Mouse (Mus musculus) stomach, postnatal 0 days (tissue): ENCODE measurements at regions not wholly inside any gene's neighbourhood (a gene's known extent, or its start where the extent isn't known, plus 50 kb on each side); places are given as distances from the start of the nearest gene placed in this dataset.

Experiments
- ATAC-seq: fragments of 200-750 bp; cut with Nextera tagmentation; 2 replicates; pipeline ENCODE4 v1.8.0; 2017; ENCODE audit not compliant: low FRiP score, low TSS enrichment
- DNase-seq: peaks from one replicate; pipeline ENCODE4 v3.0.0-alpha.2; 2016; ENCODE audit warnings: low spot score
- H3K27ac ChIP-seq: fragments of 300-500 bp; sonication (generic); replicated peaks from 2 replicates; pipeline ENCODE4 v1.5.1; 2014; ENCODE audit warnings: mild to moderate bottlenecking, control low read depth
- H3K27me3 ChIP-seq: fragments of 300-500 bp; sonication (generic); 2 replicates; pipeline ENCODE4 v1.6.1; 2014; ENCODE audit warnings: low read length; ENCODE audit not compliant: control insufficient read depth, insufficient read depth
- H3K36me3 ChIP-seq: fragments of 300-500 bp; sonication (generic); 2 replicates; pipeline ENCODE4 v1.6.1; 2014; ENCODE audit warnings: low read length, mixed read lengths; ENCODE audit not compliant: control insufficient read depth, insufficient read depth
- H3K4me1 ChIP-seq: fragments of 300-500 bp; sonication (generic); replicated peaks from 2 replicates; pipeline ENCODE4 v1.6.1; 2014; ENCODE audit warnings: antibody characterized with exemption; ENCODE audit not compliant: control insufficient read depth, insufficient read depth
- H3K4me2 ChIP-seq: fragments of 300-500 bp; sonication (generic); replicated peaks from 2 replicates; pipeline ENCODE4 v1.6.1; 2014; ENCODE audit warnings: low read depth, mild to moderate bottlenecking, control low read depth, moderate library complexity
- H3K4me3 ChIP-seq: fragments of 300-500 bp; sonication (generic); 2 replicates; pipeline ENCODE4 v1.5.1; 2014; ENCODE audit warnings: low read depth, low read length, control low read depth
- H3K9ac ChIP-seq: fragments of 300-500 bp; sonication (generic); 2 replicates; pipeline ENCODE4 v1.6.1; 2014; ENCODE audit warnings: mild to moderate bottlenecking, low read length, control low read depth, mixed read lengths
- H3K9me3 ChIP-seq: fragments of 300-500 bp; sonication (generic); 2 replicates; pipeline ENCODE4 v1.6.1; 2016; ENCODE audit warnings: low read length; ENCODE audit not compliant: control insufficient read depth
- CTCF ChIP-seq: IDR thresholded peaks from 2 replicates; pipeline ENCODE4 v1.5.1; 2016; ENCODE audit warnings: antibody characterized with exemption, low read depth, mild to moderate bottlenecking, moderate library complexity
- EP300 ChIP-seq: optimal IDR thresholded peaks from 2 replicates; pipeline ENCODE3; 2016; ENCODE audit warnings: antibody characterized with exemption
- WGBS: fragments of 180-500 bp; shearing (Covaris S2); extraction: QIAGEN DNeasy Blood & Tissue Kit; methylation state at CpG from one replicate; pipeline ENCODE4 v1.1.7; 2014; 5-methylcytosine and 5-hydroxymethylcytosine counted together

DNA sequence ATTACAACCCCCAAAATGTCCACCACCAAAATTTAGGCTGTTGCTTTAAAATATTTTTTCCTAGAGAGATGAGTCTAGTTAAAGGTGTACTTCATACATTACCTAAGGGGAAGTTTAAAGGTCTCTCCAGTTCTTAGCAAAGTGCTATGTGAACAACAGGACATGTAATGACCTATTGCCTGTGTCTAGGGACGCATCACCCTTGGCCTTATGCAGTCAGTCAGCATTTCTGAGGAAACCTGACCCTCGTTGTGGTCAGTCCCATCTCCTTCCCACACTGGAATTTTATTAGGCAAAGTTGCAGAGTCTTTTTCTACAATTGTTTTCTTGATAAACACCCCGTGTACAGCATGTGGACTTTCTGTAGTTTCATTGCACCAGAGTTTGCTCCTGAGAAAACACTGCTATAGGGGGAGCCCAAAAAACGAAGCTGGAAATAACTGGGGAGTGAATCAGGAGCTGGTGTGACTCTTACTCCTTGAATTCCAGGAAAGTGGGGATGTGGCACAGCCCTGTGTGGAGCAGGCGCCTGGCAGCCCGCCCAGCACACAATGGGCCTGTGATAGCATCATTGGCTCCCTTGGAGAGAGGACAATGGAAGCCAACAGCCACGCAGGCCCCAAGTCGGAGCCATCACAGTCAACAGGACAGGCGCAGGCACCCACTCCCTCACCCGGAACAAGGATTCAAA, 269.2 kb downstream of the Cxcl12 start:
- WGBS, result 64% methylated on average over 10 of the region's 10 CpGs
- no peaks in the 10 kb centered on the region for H3K9me3 ChIP-seq
- no peaks in the 10 kb centered on the region for H3K27me3 ChIP-seq
- DNase-seq (no peak), ATAC-seq (peak; percentile 56; the same call in 1 of the 2 replicates)
- TF ChIP-seq CTCF (no peak), EP300 (no peak)
- H3K4me3 ChIP-seq, result no peak overlapping the region
- H3K4me2 ChIP-seq, result no peak overlapping the region
- H3K4me1 ChIP-seq, result no peaks in the 10 kb centered on the region
- no peaks in the 10 kb centered on the region for H3K36me3 ChIP-seq
- H3K9ac ChIP-seq, result no peak overlapping the region
- no peak overlapping the region for H3K27ac ChIP-seq

DNA sequence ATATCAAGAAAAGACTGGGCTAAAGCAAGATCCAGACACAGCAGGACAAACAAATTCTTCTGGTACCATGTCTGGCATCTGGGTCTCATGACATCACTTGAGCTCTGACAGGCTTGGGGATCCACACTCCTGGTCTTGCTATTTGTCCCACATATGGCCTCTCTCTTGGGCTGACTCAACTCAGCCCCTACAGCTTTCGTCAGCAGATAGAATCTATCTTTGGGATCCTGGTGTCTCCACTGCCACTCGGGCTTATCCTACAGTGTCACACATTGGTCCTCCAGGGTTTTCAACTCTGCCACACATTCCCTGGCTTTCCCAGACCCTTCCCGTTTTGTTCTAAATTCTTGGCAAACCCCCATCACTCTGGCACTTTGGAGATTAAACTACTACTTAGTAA, 280.3 kb downstream of the Cxcl12 start:
- Histone ChIP-seq H3K36me3 (no peaks in the 10 kb centered on the region), H3K9ac (no peak overlapping the region), H3K27ac (no peak overlapping the region), H3K27me3 (no peaks in the 10 kb centered on the region), H3K4me3 (no peak overlapping the region), H3K9me3 (no peaks in the 10 kb centered on the region), H3K4me2 (no peak overlapping the region), H3K4me1 (no peaks in the 10 kb centered on the region)
- DNase-seq (no peak), ATAC-seq (no peak)
- 78% methylated on average over 3 of the region's 3 CpGs for WGBS
- TF ChIP-seq EP300, result no peak
- TF ChIP-seq CTCF, result no peak

DNA sequence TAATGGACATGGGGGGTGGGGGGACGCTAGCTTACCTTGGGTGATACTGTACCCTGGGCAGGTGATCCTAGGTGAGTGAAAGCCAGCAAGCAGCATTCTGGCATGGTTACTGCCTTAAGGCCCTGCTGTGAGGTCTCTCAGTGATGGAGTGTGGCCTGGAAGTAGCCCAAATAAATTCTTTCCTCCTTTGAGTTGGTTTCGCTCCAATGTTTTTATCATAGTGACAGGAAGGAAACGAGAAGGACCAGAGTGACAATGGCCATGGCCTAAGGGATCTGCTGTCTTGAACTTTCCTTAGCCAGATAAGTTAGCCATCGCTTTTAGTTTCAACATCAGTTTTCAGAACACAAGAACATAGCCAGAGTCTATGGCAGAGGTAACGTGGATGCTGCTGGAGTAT, 282.7 kb downstream of the Cxcl12 start:
- Histone ChIP-seq H3K4me2 (no peak overlapping the region), H3K9me3 (no peaks in the 10 kb centered on the region), H3K4me3 (no peak overlapping the region), H3K9ac (no peak overlapping the region), H3K4me1 (no peaks in the 10 kb centered on the region), H3K27me3 (no peaks in the 10 kb centered on the region), H3K36me3 (no peaks in the 10 kb centered on the region), H3K27ac (no peak overlapping the region)
- no peak for TF ChIP-seq EP300
- no peak for TF ChIP-seq CTCF
- no peak for DNase-seq
- no peak for ATAC-seq
- WGBS, result 71% methylated on average over 5 of the region's 5 CpGs

DNA sequence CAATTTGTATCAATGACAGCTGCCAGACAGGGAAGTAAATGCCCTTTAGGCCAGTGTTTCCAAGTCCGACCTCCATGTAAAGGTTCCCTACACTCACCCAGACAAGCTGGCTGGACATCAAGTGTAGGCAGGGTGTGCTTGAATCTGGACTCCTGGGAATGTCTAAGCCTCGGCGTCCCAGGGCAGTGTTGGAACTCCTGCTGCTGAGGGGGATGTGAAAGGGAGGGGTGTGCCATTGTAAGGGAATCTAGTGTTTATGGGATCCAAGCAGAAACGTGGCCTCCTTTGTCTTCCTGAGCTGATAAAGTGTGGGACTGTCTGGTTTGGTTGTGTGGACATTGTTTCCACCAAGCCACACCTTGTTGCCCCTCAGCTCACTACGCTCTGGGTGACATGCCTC, 291.9 kb downstream of the Cxcl12 start:
- no peak for DNase-seq
- no peak for TF ChIP-seq EP300
- TF ChIP-seq CTCF, result no peak
- WGBS, result 45% methylated on average over 5 of the region's 5 CpGs

DNA sequence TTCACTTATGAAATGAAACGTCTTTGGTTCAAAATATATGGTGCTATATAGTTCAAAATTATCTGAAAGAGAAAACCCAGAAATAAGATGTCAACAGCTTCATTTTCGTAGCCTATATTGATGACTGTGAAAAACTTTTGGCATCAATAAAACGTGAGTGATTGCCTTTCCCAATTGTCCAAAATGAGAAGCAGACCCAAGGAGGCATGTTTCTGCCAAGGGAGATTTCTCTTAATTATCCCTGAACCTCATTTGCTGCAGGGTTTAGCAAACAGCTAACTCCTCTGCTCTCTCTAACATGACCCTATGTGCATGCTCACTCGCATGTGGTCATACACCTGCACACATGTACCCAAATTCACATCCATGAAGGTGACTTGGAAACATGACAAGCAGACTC, 296.8 kb downstream of the Cxcl12 start:
- 72% methylated on average over 4 of the region's 4 CpGs for WGBS
- ATAC-seq, result no peak
- H3K4me1 ChIP-seq, result no peaks in the 10 kb centered on the region
- no peak overlapping the region for H3K4me2 ChIP-seq
- H3K27me3 ChIP-seq, result no peaks in the 10 kb centered on the region
- H3K9ac ChIP-seq, result no peak overlapping the region
- no peak overlapping the region for H3K4me3 ChIP-seq
- H3K27ac ChIP-seq, result no peak overlapping the region
- TF ChIP-seq CTCF, result no peak
- no peak for TF ChIP-seq EP300
- no peaks in the 10 kb centered on the region for H3K9me3 ChIP-seq
- DNase-seq, result no peak
- H3K36me3 ChIP-seq, result no peaks in the 10 kb centered on the region

More for the DNA sequence above, 291.9 kb downstream of the Cxcl12 start:
- Histone ChIP-seq H3K36me3 (no peaks in the 10 kb centered on the region), H3K4me3 (no peak overlapping the region), H3K9ac (no peak overlapping the region), H3K9me3 (no peaks in the 10 kb centered on the region), H3K27me3 (no peaks in the 10 kb centered on the region), H3K4me2 (no peak overlapping the region), H3K27ac (no peak overlapping the region), H3K4me1 (no peaks in the 10 kb centered on the region)
- no peak for ATAC-seq

DNA sequence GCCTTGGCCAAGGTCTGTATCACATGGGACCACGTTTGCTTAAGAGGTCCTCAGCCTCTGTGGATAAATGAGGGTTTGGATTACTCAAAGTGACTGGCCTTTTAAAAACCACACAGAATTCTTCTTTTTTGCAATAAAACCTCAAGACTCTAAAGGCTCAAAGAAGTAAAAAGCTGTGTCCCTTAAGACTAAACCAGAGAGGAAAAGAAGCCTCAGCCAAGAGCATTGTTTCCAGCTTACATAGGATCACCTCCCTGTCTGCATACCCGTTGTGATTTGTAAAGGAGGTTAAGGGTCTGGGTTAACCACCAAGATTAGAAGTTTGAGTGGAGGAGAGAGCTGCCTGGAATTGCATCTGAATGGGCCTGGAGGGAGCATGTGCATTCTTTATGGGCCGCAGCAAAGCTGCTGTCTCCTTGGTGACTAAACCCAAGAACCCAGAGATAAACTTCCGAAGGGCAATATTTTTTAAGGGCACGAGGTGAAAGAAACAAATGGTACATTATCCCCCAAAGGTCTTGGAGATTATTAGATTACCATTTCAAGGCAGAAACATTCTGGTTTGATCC, 297.4 kb downstream of the Cxcl12 start:
- DNase-seq (no peak), ATAC-seq (no peak)
- no peak overlapping the region for H3K4me2 ChIP-seq
- H3K27ac ChIP-seq, result no peak overlapping the region
- H3K9ac ChIP-seq, result no peak overlapping the region
- no peaks in the 10 kb centered on the region for H3K4me1 ChIP-seq
- WGBS, result 47% methylated on average over 5 of the region's 5 CpGs
- TF ChIP-seq CTCF, result no peak
- no peak for TF ChIP-seq EP300
- no peaks in the 10 kb centered on the region for H3K36me3 ChIP-seq
- H3K4me3 ChIP-seq, result no peak overlapping the region
- H3K27me3 ChIP-seq, result no peaks in the 10 kb centered on the region
- H3K9me3 ChIP-seq, result no peaks in the 10 kb centered on the region
